Mouse (Mus musculus): ENCODE measurements around the gene Pigk. TPM values are rescaled to one million over a fixed set of nuclear protein-coding genes. Genes with fewer than 3 reads are reported as not detected.

Pigk gene
- polyA plus RNA-seq (2017; shearing (Covaris generic)), result 10 to 100 TPM; 52.3 to 58.3 TPM

GRCm38 (mm10) chr3:152713991-152714902 lies at the start of gene Pigk:
TSS of gene Pigk (plus strand) at chr3:152714100.

GRCm38 (mm10) chr3:152668239-152668638 lies 45.7 kb upstream of the Pigk start, which contains the start of gene Ak5:
TSS of gene Ak5 (minus strand) at chr3:152668360.

GRCm38 (mm10) chr3:152981988-152982387 lies 268.1 kb downstream of the Pigk start, which contains the start of gene St6galnac5:
TSS of gene St6galnac5 (minus strand) at chr3:152982246.

Other genes with a start within 250 kb of the Pigk start
- gene Ak5, start 45.7 kb upstream of the Pigk start, polyA plus RNA-seq (2017; shearing (Covaris generic)), result under 1 TPM in 1 of 2 experiments, not detected in 1; 0.33 TPM